Mouse (Mus musculus) skeletal muscle tissue, adult 2 months (tissue): ENCODE data around the gene Trappc12.
A peak's percentile ranks its signal among the peaks of the same experiment; 100 is the strongest.

Experiments used
- DNase-seq: peaks from one replicate; pipeline ENCODE4 v3.0.0-alpha.2; 2012; ENCODE audit warnings: low read depth, low spot score

The Trappc12 gene

GRCm38 (mm10) chr12:28750021-28750633 lies at the start of gene Trappc12:
Gene Trappc12 (minus strand): TSS chr12:28750472.
- peak; percentile 91 for DNase-seq

GRCm38 (mm10) chr12:28799798-28800411 lies 49.6 kb upstream of the Trappc12 start:
- no peak for DNase-seq

GRCm38 (mm10) chr12:28796881-28797420 lies 46.7 kb upstream of the Trappc12 start:
- no peak for DNase-seq

GRCm38 (mm10) chr12:28795041-28795440 lies 44.8 kb upstream of the Trappc12 start:
- DNase-seq, result no peak

GRCm38 (mm10) chr12:28793715-28794114 lies 43.4 kb upstream of the Trappc12 start:
- no peak for DNase-seq

GRCm38 (mm10) chr12:28792613-28793012 lies 42.3 kb upstream of the Trappc12 start:
- no peak for DNase-seq

- DNase-seq, result no peak
Observed at GRCm38 (mm10) chr12:28786310-28786709, 36.0 kb upstream of the Trappc12 start.

- no peak for DNase-seq
Observed at GRCm38 (mm10) chr12:28785299-28785698, 35.0 kb upstream of the Trappc12 start.

- DNase-seq, result no peak
Observed at GRCm38 (mm10) chr12:28784864-28785263, 34.6 kb upstream of the Trappc12 start.

GRCm38 (mm10) chr12:28784355-28784754 lies 34.1 kb upstream of the Trappc12 start:
- no peak for DNase-seq

GRCm38 (mm10) chr12:28782637-28783036 lies 32.4 kb upstream of the Trappc12 start:
- no peak for DNase-seq

- DNase-seq, result no peak
Observed at GRCm38 (mm10) chr12:28780180-28780579, 29.9 kb upstream of the Trappc12 start.

- DNase-seq, result no peak
Observed at GRCm38 (mm10) chr12:28775627-28776026, 25.4 kb upstream of the Trappc12 start.

- DNase-seq, result no peak
Observed at GRCm38 (mm10) chr12:28775120-28775519, 24.8 kb upstream of the Trappc12 start.

- DNase-seq, result no peak
Observed at GRCm38 (mm10) chr12:28773815-28774214, 23.5 kb upstream of the Trappc12 start.

GRCm38 (mm10) chr12:28769953-28770352 lies 19.7 kb upstream of the Trappc12 start:
- no peak for DNase-seq

GRCm38 (mm10) chr12:28756019-28756418 lies 5.7 kb upstream of the Trappc12 start:
- no peak for DNase-seq

GRCm38 (mm10) chr12:28751508-28752263 lies 1.4 kb upstream of the Trappc12 start, which contains the start of gene Eipr1:
Gene Eipr1 (plus strand): TSS chr12:28751803.
- DNase-seq, result peak; percentile 93

- DNase-seq, result no peak
Observed at GRCm38 (mm10) chr12:28750876-28751275, 604 bp upstream of the Trappc12 start.

GRCm38 (mm10) chr12:28743328-28743727 lies 6.9 kb downstream of the Trappc12 start:
- no peak for DNase-seq

- DNase-seq, result no peak
Observed at GRCm38 (mm10) chr12:28735293-28735692, 15.0 kb downstream of the Trappc12 start.

GRCm38 (mm10) chr12:28734271-28734670 lies 16.0 kb downstream of the Trappc12 start:
- no peak for DNase-seq
